Mouse (Mus musculus) large intestine, adult 2 months (tissue): Measurements from ENCODE around the gene Auts2. TPM values are rescaled to one million over a fixed set of nuclear protein-coding genes. Genes with fewer than 3 reads are reported as not detected.
A peak's percentile ranks its signal among the peaks of the same experiment; 100 is the strongest.

ENCODE experiments used
- DNase-seq: peaks from one replicate; pipeline ENCODE4 v3.0.0-alpha.2; 2012; ENCODE audit warnings: low read depth, low spot score
- WGBS: fragments of 180-500 bp; shearing (Covaris S2); methylation state at CpG from one replicate; pipeline ENCODE4 v1.1.7; 2018; 5-methylcytosine and 5-hydroxymethylcytosine counted together
- polyA plus RNA-seq: library from polyadenylated mRNA; depleted of rRNA; stranded (reverse); fragments of >200 nt; gene quantifications from 2 replicates; pipeline ENCODE4 v1.2.3, GENCODE M21; 2012

Gene Auts2
- polyA plus RNA-seq, 1 experiment = 5.9 TPM

DNA sequence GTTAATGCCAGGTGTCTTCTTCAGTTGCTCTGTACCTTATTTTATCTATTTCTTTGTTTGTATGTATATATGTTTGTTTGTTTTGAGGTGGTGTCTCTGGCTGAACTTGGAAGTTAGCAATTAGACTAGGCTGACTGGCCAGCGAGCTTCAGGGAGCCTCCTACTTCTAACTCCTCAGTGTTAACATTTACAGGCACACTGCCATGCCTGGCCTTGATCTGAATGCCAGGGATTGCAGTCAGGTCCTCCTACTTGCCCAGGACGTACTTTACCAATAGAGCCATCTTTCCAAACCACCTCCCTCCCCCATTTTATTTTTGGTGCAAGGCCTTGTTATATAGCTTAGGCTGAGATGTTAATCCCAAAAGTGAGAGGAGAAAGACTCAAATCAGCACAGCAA is 1122.7 kb downstream of the Auts2 start:
- 27% methylated on average over 2 of the region's 2 CpGs for WGBS
- no peak for DNase-seq

DNA sequence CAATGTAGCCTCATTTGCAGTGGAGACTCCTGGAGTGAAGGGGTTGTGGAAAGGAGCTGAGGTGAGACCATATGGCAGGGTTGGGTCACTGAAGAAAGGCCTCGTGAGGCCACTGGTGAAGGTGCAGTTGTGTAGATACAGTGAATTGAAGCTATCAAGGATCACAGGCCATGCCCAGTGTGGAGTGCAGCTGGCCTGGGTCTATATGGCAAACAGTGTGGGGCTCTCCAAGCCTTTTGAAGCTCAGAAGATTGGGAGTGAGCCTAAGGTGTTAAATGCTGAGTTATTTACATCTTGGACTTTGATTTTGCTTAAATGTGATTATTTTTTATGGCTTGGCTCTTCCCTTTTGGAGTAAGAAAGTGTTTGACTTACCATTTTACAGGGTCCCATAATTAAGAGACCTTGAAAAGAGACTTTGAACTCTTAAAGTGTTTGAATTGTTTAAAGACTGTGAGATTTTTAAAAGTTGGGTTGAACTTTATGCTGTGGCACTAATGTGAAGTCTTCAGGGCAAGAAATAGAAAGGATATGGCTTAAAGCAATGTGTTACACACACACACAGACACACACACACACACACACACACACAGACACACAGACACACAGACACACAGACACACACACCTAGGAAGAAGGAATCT is 1127.1 kb downstream of the Auts2 start:
- DNase-seq = peak; percentile 37
- 26% methylated on average over 1 of the region's 1 CpGs for WGBS

DNA sequence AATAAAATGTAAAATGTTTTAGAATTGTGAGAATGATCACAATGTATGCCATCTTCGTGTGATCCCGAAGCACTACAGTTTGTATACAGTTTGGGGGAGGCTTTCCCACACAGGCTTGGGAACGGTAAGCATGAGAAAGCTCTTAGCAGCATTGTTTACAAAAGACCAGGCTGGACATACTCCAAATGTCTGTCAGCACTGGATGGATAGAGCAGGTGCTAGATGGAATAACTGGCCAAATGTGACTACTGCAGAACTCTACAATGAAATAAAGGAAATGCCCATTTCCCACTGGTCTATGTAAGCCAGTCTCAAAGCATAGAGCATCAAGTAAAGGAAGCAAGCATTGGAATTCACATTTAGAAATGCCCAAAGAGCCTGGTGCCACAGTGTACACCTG is 1144.9 kb downstream of the Auts2 start:
- 47% methylated on average over 3 of the region's 3 CpGs for WGBS
- DNase-seq = no peak

DNA sequence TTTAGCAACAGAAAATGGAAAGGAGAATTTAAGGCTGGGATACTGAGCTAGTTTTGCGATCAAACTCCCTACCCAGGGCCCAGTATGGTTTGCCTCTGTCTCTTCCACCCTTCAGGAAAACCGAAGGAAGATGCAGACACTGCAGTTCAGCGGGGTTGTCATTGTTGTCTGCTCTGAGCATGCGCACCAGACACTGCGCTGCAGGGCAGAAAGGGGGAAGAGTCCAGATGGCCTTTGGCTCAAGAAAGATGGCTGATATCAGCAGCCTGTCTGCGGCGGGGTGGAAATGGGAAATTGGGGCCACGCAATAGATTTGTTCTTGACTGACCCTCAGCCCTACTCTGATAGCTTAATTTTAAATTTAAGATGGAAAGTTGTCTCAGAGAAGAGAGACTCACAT is 1147.4 kb downstream of the Auts2 start:
- WGBS = 83% methylated on average over 8 of the region's 8 CpGs
- DNase-seq = no peak
